Mouse (Mus musculus) E14TG2a.4 (cell line): ENCODE data around the gene Gli2.

ENCODE experiments used
- CTCF ChIP-seq: conservative IDR thresholded peaks from 2 replicates; pipeline ENCODE4 v1.5.1; 2014; ENCODE audit warnings: low read length
- NANOG ChIP-seq: IDR thresholded peaks from 2 replicates; pipeline ENCODE4 v1.6.1; 2014; ENCODE audit warnings: borderline replicate concordance, low read length, mixed read lengths
- POU5F1 ChIP-seq: IDR thresholded peaks from 2 replicates; pipeline ENCODE4 v1.6.1; 2014; ENCODE audit warnings: low read length, borderline replicate concordance

DNA sequence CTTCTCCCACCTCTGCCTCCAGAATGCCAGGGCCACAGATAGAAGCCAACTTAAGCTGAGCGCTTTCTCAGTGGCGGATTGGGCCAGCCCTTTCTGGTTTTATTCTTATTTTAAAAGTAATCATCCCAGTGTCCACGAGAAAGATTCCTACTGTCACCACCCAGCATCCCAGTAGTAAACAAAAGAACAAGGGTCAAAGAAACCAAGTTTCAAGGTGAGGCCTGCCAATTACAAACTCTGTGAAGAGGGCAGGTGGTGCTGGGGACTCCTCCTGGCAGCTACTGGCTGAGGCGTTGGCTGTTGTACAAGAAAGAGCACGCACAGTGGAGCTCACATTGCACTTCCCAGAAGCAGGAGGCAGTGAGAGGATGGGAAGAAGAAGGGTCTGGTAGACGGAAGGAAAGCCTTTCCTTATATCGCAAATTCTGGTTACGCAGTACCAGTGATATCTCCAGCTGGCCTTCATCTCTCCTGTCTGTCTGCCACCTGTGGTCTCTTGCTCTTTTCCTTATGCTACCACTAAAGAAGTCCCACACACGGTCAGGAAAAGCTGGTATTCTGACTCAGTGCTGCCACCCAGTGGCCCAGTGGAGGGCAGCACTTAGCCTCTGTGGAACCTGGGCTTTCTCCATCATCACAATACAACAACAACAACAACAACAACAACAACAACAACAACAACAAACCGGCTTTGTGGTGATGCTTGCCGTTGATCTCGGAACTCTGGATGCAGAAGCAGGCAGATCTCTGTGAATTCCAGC lies 29.0 kb upstream of the Gli2 start:
- peak; percentile 76 for TF ChIP-seq CTCF
- TF ChIP-seq POU5F1: no peak
- TF ChIP-seq NANOG: no peak
